Mouse (Mus musculus) cerebellum, adult 2 months (tissue): ENCODE data around the gene Ptbp1.

Experiments used
- CTCF ChIP-seq: fragments of 200-500 bp; IDR thresholded peaks from 2 replicates; pipeline ENCODE4 v1.5.1; 2011; ENCODE audit warnings: low read depth, mild to moderate bottlenecking, control low read depth, low read length, moderate library complexity, borderline replicate concordance; ENCODE audit not compliant: insufficient read depth
- POLR2A ChIP-seq: fragments of 200-500 bp; IDR thresholded peaks from 2 replicates; pipeline ENCODE4 v1.6.1; 2011; ENCODE audit warnings: low read length, control low read depth, borderline replicate concordance; ENCODE audit not compliant: insufficient read depth

DNA sequence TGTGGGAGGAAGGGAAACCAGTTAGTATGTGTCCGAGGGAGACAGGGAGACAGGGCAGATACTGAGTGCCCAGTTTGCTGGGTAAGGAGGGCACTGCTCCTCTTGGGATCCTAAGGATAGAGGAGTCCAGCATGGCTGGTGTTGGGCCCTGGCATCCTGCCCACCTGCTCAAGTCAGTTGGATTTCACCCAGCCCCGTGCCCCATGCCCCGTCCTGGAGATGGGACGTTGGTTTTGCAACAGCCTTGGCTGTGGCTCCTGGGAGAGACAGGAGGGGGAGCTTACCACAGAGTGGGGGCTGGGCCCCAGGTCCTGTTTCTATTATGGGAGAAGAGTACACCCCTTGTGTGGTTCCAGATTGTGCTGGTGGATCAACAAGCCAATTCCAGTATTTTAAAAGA is 30.2 kb downstream of the Ptbp1 start:
- TF ChIP-seq CTCF = no peak
- no peak for TF ChIP-seq POLR2A
